Mouse (Mus musculus) thymus, adult 2 months (tissue): ENCODE measurements around the gene Orc3. TPM values are rescaled to one million over a fixed set of nuclear protein-coding genes. Genes with fewer than 3 reads are reported as not detected.

Experiments used
- DNase-seq: peaks from one replicate; pipeline ENCODE4 v3.0.0; 2021
- H3K27ac ChIP-seq: fragments of 200-500 bp; 2 replicates; pipeline ENCODE4 v1.5.1; 2012; ENCODE audit warnings: low read length, control low read depth; ENCODE audit not compliant: control insufficient read depth, insufficient read depth
- H3K27me3 ChIP-seq: fragments of 200-500 bp; 2 replicates; pipeline ENCODE4 v1.6.1; 2012; ENCODE audit warnings: mild to moderate bottlenecking, low read length, moderate library complexity, mixed read lengths; ENCODE audit not compliant: control insufficient read depth, insufficient read depth
- H3K36me3 ChIP-seq: fragments of 200-500 bp; 2 replicates; pipeline ENCODE4 v1.6.1; 2012; ENCODE audit warnings: mild to moderate bottlenecking, low read length, moderate library complexity; ENCODE audit not compliant: control insufficient read depth, insufficient read depth
- H3K4me1 ChIP-seq: fragments of 200-500 bp; replicated peaks from 2 replicates; pipeline ENCODE4 v1.6.1; 2012; ENCODE audit warnings: low read length; ENCODE audit not compliant: control insufficient read depth, insufficient read depth
- H3K4me3 ChIP-seq: fragments of 200-500 bp; 2 replicates; pipeline ENCODE4 v1.5.1; 2012; ENCODE audit warnings: mild to moderate bottlenecking, low read length, control low read depth, moderate library complexity; ENCODE audit not compliant: control insufficient read depth, insufficient read depth
- CTCF ChIP-seq: fragments of 200-500 bp; IDR thresholded peaks from 2 replicates; pipeline ENCODE4 v1.5.1; 2012; ENCODE audit warnings: mild to moderate bottlenecking, control low read depth, low read length, moderate library complexity, borderline replicate concordance; ENCODE audit not compliant: control insufficient read depth, poor library complexity, insufficient read depth; ENCODE audit errors: extremely low read depth
- POLR2A ChIP-seq: fragments of 200-500 bp; IDR thresholded peaks from 2 replicates; pipeline ENCODE4 v1.6.1; 2012; ENCODE audit warnings: mild to moderate bottlenecking, low read length, control low read depth, moderate library complexity; ENCODE audit not compliant: control insufficient read depth, poor library complexity, insufficient read depth; ENCODE audit errors: extremely low read depth
- WGBS: fragments of 180-500 bp; shearing (Covaris S2); methylation state at CpG from one replicate; pipeline ENCODE4 v1.1.7; 2018; 5-methylcytosine and 5-hydroxymethylcytosine counted together
- polyA plus RNA-seq: library from polyadenylated mRNA; depleted of rRNA; stranded (reverse); fragments of >200 nt; gene quantifications from 2 replicates; pipeline ENCODE4 v1.2.3, GENCODE M21; 2012; rRNA removed

Gene Orc3
- polyA plus RNA-seq, 1 experiment = 34.0 TPM

- TF ChIP-seq CTCF (no peak), POLR2A (no peak)
- H3K27ac ChIP-seq = no peak overlapping the region
- WGBS = 42% methylated on average over 3 of the region's 3 CpGs
- H3K36me3 ChIP-seq = no peaks in the 10 kb centered on the region
- no peaks in the 10 kb centered on the region for H3K4me1 ChIP-seq
- H3K27me3 ChIP-seq = no peaks in the 10 kb centered on the region
- no peak for DNase-seq
- no peak overlapping the region for H3K4me3 ChIP-seq
Observed at GRCm38 (mm10) chr4:34526771-34527170, 88.0 kb downstream of the Orc3 start.

DNA sequence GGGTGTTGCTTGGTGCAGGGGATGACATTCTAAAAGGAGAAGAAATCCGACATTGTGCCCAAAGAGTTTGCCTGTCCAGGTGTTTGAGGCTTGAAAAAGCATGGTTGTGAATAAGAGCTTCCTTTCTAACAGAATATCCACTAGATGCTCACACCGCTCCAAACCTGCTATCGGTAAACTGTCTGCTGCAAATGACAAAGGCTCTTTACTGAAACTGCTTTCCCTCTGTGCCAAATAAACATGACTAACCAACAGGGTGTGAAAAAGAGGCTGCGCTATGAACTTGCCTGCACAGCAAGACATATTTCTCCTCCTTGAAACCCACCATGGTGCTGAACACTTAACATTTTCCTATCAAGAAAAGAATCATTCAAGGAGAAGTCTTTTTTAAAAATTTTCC lies 91.2 kb downstream of the Orc3 start:
- no peaks in the 10 kb centered on the region for H3K4me1 ChIP-seq
- no peak overlapping the region for H3K27ac ChIP-seq
- 98% methylated on average over 4 of the region's 4 CpGs for WGBS
- no peaks in the 10 kb centered on the region for H3K36me3 ChIP-seq
- H3K4me3 ChIP-seq = no peak overlapping the region
- TF ChIP-seq CTCF = no peak
- TF ChIP-seq POLR2A = no peak
- DNase-seq = no peak
- H3K27me3 ChIP-seq = no peaks in the 10 kb centered on the region

- WGBS = 49% methylated on average over 3 of the region's 3 CpGs
- Histone ChIP-seq H3K4me3 (no peak overlapping the region), H3K36me3 (no peaks in the 10 kb centered on the region), H3K4me1 (no peaks in the 10 kb centered on the region), H3K27ac (no peak overlapping the region), H3K27me3 (no peaks in the 10 kb centered on the region)
- no peak for DNase-seq
- no peak for TF ChIP-seq CTCF
- no peak for TF ChIP-seq POLR2A
Observed at GRCm38 (mm10) chr4:34522846-34523245, 91.9 kb downstream of the Orc3 start.

Other genes with a start within 250 kb of the Orc3 start
- gene Akirin2, start 64.0 kb downstream of the Orc3 start, polyA plus RNA-seq = 39.3 and 49.2 TPM in 2 replicates
- gene Rars2, start within 50 bp of the Orc3 start, polyA plus RNA-seq = 9.2 and 10.3 TPM in 2 replicates
- gene Slc35a1, start 72.5 kb upstream of the Orc3 start, polyA plus RNA-seq = 9.0 and 10.6 TPM in 2 replicates
- 0.15 and 0.31 TPM in 2 replicates for gene Cfap206, start 115.3 kb upstream of the Orc3 start, polyA plus RNA-seq
- gene Gm136, start 141.3 kb upstream of the Orc3 start, polyA plus RNA-seq = not detected in 2 replicates
- 4.3 and 4.4 TPM in 2 replicates for gene Smim8, start 163.5 kb upstream of the Orc3 start, polyA plus RNA-seq